Mouse (Mus musculus) ES-Bruce4 (cell line): ENCODE measurements around the gene Ang. TPM values are rescaled to one million over a fixed set of nuclear protein-coding genes. Genes with fewer than 3 reads are reported as not detected.

Experiments
- H3K27ac ChIP-seq: 2 replicates; pipeline ENCODE4 v1.5.1; 2012; ENCODE audit warnings: low read length, inconsistent platforms; ENCODE audit not compliant: insufficient read depth
- H3K27me3 ChIP-seq: 2 replicates; pipeline ENCODE4 v1.6.1; 2012; ENCODE audit warnings: mild to moderate bottlenecking, low read length, inconsistent platforms; ENCODE audit not compliant: control insufficient read depth, poor library complexity, insufficient read depth, severe bottlenecking
- H3K36me3 ChIP-seq: 2 replicates; pipeline ENCODE4 v1.6.1; 2012; ENCODE audit warnings: inconsistent platforms, mild to moderate bottlenecking, low read length, moderate library complexity; ENCODE audit not compliant: control insufficient read depth, poor library complexity, insufficient read depth, severe bottlenecking
- H3K4me1 ChIP-seq: one replicate; pipeline ENCODE4 v1.8.1; 2011; ENCODE audit warnings: low read length; ENCODE audit not compliant: control insufficient read depth, insufficient read depth
- H3K4me3 ChIP-seq: 2 replicates; pipeline ENCODE4 v1.5.1; 2011; ENCODE audit warnings: low read depth, mild to moderate bottlenecking, low read length
- H3K9ac ChIP-seq: 2 replicates; pipeline ENCODE4 v1.6.1; 2012; ENCODE audit warnings: low read depth, mild to moderate bottlenecking, inconsistent platforms; ENCODE audit not compliant: poor library complexity, severe bottlenecking
- H3K9me3 ChIP-seq: replicated peaks from 2 replicates; pipeline ENCODE4 v1.6.1; 2012; ENCODE audit warnings: mild to moderate bottlenecking, low read length, inconsistent platforms; ENCODE audit not compliant: control insufficient read depth, poor library complexity, insufficient read depth, severe bottlenecking
- CTCF ChIP-seq: IDR thresholded peaks from one replicate; pipeline ENCODE4 v1.8.1; 2011; ENCODE audit warnings: low read depth, low read length
- EP300 ChIP-seq: IDR thresholded peaks from 2 replicates; pipeline ENCODE4 v1.6.1; 2011; ENCODE audit warnings: low read depth, low read length; ENCODE audit not compliant: insufficient read depth
- POLR2A ChIP-seq: IDR thresholded peaks from one replicate; pipeline ENCODE4 v1.8.1; 2011; ENCODE audit warnings: low read length; ENCODE audit not compliant: insufficient read depth
- polyA plus RNA-seq: library from polyadenylated mRNA; stranded (reverse); fragments of >200 nt; gene quantifications from 2 replicates; pipeline ENCODE4 v1.2.4, GENCODE M21; 2011; ENCODE audit warnings: low read depth; ENCODE audit not compliant: missing spikeins, insufficient read depth, insufficient read length

The Ang gene
- polyA plus RNA-seq, 1 experiment, result 3.2 TPM

- Histone ChIP-seq H3K27ac (peak overlapping the region; percentile 75), H3K9ac (peak overlapping the region; percentile 75), H3K4me1 (no peaks in the 10 kb centered on the region), H3K27me3 (no peaks in the 10 kb centered on the region), H3K36me3 (no peaks in the 10 kb centered on the region), H3K4me3 (peak overlapping the region; percentile 95), H3K9me3 (no peaks in the 10 kb centered on the region)
- TF ChIP-seq EP300 (0 out of 2 replicates have a peak, but pooled peaks have one; percentile 21), POLR2A (no peak)
These were observed 721 bp upstream of the Ang start for GRCm38 (mm10) chr14:51090077-51090781.

GRCm38 (mm10) chr14:51092073-51092620 lies 1.2 kb downstream of the Ang start:
- TF ChIP-seq POLR2A (no peak), EP300 (no peak), CTCF (no peak)
- H3K4me3 ChIP-seq, result no peak overlapping the region
- no peaks in the 10 kb centered on the region for H3K4me1 ChIP-seq
- no peak overlapping the region for H3K27ac ChIP-seq
- no peaks in the 10 kb centered on the region for H3K36me3 ChIP-seq
- no peak overlapping the region for H3K9ac ChIP-seq
- H3K9me3 ChIP-seq, result no peaks in the 10 kb centered on the region
- no peaks in the 10 kb centered on the region for H3K27me3 ChIP-seq

DNA sequence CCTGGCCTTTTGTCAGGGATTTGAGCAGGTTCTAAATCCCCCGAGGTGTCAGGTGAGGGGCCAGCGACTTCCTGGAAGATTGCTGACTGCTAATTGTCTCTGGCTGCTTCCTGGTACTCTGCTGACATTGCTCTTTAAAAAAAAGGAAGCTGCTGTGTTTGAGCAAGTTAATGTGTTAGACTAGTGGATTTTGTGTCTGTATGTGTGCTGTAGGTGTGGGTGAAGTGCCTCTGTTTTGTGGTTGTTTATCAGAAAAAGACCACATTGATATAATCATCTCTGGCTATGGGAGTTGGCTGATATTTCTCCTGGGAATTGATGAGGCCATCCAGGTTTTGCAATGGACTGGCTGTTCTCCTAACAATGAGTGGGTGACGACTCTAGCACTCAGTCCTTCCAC lies 2.5 kb downstream of the Ang start:
- Histone ChIP-seq H3K9ac (no peak overlapping the region), H3K9me3 (no peaks in the 10 kb centered on the region), H3K4me3 (no peak overlapping the region), H3K27ac (no peak overlapping the region), H3K36me3 (no peaks in the 10 kb centered on the region), H3K4me1 (no peaks in the 10 kb centered on the region), H3K27me3 (no peaks in the 10 kb centered on the region)
- TF ChIP-seq POLR2A (no peak), CTCF (no peak), EP300 (no peak)

DNA sequence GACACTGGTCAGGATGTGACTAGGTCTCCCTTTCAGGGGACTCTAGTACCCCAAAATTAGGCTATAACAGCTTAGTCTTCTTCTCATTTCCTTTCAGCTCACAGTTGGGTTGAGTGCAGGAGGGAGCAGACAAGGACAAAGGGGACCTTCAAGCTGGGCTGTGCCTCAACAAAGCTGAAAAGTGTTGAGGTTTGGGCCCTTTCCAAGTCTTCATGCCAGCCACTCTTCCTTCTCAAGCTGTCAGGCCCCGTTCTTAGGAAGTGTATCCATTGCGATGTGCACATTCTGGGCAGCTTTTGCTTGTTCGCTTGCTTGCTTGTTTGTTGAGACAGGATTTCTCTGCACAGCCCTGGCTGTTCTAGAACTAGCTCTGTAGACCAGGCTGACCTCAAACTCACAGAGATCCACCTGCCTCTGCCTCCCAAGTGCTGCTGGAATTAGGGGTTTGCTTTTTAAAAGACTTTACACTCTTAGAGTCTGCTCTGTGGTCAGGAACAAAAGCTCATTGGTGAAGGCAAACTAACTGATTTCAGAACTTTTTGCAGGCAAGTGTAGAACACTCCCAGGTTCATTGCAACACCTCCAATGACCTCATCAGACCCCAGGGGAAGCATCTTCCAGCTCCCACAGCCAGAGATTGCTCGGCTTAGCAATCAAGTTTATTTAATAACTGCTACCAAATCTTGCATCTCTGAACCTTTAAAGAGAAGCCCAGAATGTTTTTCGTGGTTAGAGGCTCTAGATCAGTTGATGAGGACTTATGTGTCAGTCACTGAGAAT lies 3.3 kb downstream of the Ang start:
- H3K36me3 ChIP-seq, result no peaks in the 10 kb centered on the region
- no peak overlapping the region for H3K27ac ChIP-seq
- H3K27me3 ChIP-seq, result no peaks in the 10 kb centered on the region
- H3K4me3 ChIP-seq, result no peak overlapping the region
- no peaks in the 10 kb centered on the region for H3K4me1 ChIP-seq
- TF ChIP-seq CTCF (no peak), POLR2A (no peak), EP300 (no peak)
- H3K9ac ChIP-seq, result no peak overlapping the region
- H3K9me3 ChIP-seq, result no peaks in the 10 kb centered on the region

- Histone ChIP-seq H3K4me1 (no peaks in the 10 kb centered on the region), H3K4me3 (no peak overlapping the region), H3K9me3 (no peaks in the 10 kb centered on the region), H3K27me3 (no peaks in the 10 kb centered on the region), H3K36me3 (no peaks in the 10 kb centered on the region), H3K27ac (no peak overlapping the region), H3K9ac (no peak overlapping the region)
- TF ChIP-seq CTCF, result no peak
- TF ChIP-seq POLR2A, result no peak
- TF ChIP-seq EP300, result no peak
These were observed 4.0 kb downstream of the Ang start for GRCm38 (mm10) chr14:51094921-51095320.
